12 mouse cellular contexts compared by ENCODE assay signal in the genomic region with DNA sequence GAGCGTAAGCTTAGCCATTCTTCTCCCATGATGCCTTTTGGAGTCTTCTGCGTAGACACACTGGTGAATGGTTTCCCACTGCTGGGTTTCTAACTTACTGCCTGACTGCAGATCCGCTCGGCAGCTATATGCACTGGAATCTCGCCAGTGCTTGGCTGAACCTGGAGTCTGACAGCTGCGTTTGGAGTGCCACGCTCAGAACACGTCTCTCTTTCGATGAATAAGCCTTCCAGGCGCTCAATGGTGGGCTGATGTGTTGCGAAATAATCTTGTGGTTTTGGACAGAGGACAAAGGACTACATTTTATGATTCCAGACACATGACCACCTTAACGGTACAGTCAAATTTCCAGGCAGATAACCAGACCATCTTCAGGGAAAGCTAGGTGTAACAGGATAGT. TPM values are rescaled to one million over a fixed set of nuclear protein-coding genes. Genes with fewer than 3 reads are reported as not detected.
A peak's percentile ranks its signal among the peaks of the same experiment; 100 is the strongest.
DNase-seq lines count a peak whose midpoint lies in the region; ATAC-seq and TF ChIP-seq lines count a peak whose summit lies in the region.
"Had no signal": no experiment of that assay in that cellular context is flagged by ENCODE, and none has a peak within 500 bp of the region (broad histone marks: within the 10 kb centered on the region; RNA-seq: fewer than 3 reads in every experiment).

No protein-coding gene starts in this region.

- WGBS in forebrain, embryonic 15.5 days: 46% methylated on average over 12 of the region's 12 CpGs
- 88% methylated on average over 12 of the region's 12 CpGs for WGBS in forebrain, embryonic 10.5 days
- WGBS in lung, embryonic 14.5 days: 42% methylated on average over 12 of the region's 12 CpGs

- H3K36me3 ChIP-seq in forebrain, embryonic 15.5 days: no peaks in the 10 kb centered on the region
- H3K36me3 ChIP-seq in forebrain, embryonic 10.5 days (replicated peaks): no peaks in the 10 kb centered on the region
- H3K36me3 ChIP-seq in lung, embryonic 14.5 days (ENCODE audit: insufficient read depth): no peaks in the 10 kb centered on the region

- ATAC-seq in forebrain, embryonic 15.5 days (replicated peaks): peak; percentile 66
- peak; percentile 62; the same call in 1 of the 2 replicates for ATAC-seq in lung, embryonic 14.5 days (ENCODE audit: insufficient read depth)
- peak; percentile 66 for ATAC-seq in frontal cortex, adult (ENCODE audit: low TSS enrichment)
- ATAC-seq: intestine, embryonic 16.5 days had no signal

- no peak overlapping the region for H3K4me3 ChIP-seq in forebrain, embryonic 15.5 days
- H3K4me3 ChIP-seq in forebrain, embryonic 10.5 days: no peak overlapping the region
- H3K4me3 ChIP-seq in lung, embryonic 14.5 days (ENCODE audit: low read depth, low read length): no peak overlapping the region

- H3K4me1 ChIP-seq in forebrain, embryonic 15.5 days: peaks cover 6% of the 10 kb centered on the region
- H3K4me1 ChIP-seq in forebrain, embryonic 10.5 days: 0 out of 2 replicates have a peak, but pooled peaks cover 3% of the 10 kb centered on the region
- no peaks in the 10 kb centered on the region for H3K4me1 ChIP-seq in lung, embryonic 14.5 days (ENCODE audit: insufficient read depth)

- no peak overlapping the region for H3K27ac ChIP-seq in forebrain, embryonic 15.5 days (replicated peaks)
- no peak overlapping the region for H3K27ac ChIP-seq in forebrain, embryonic 10.5 days
- H3K27ac ChIP-seq in lung, embryonic 14.5 days (ENCODE audit: low read depth): no peak overlapping the region

- no peak overlapping the region for H3K9ac ChIP-seq in forebrain, embryonic 15.5 days (replicated peaks)
- H3K9ac ChIP-seq in lung, embryonic 14.5 days: no peak overlapping the region

- no peak for TF ChIP-seq CTCF in lung, embryonic 14.5 days (IDR thresholded peaks at IDR 0.05; ENCODE audit: low read depth)

- H3K4me2 ChIP-seq in forebrain, embryonic 15.5 days (replicated peaks): no peak overlapping the region
- H3K4me2 ChIP-seq in lung, embryonic 14.5 days: peak overlapping the region; percentile 29; the same call in 1 of the 2 replicates

- no peaks in the 10 kb centered on the region for H3K27me3 ChIP-seq in forebrain, embryonic 15.5 days
- H3K27me3 ChIP-seq in forebrain, embryonic 10.5 days (ENCODE audit: poor library complexity, severe bottlenecking): no peaks in the 10 kb centered on the region
- no peaks in the 10 kb centered on the region for H3K27me3 ChIP-seq in lung, embryonic 14.5 days (ENCODE audit: insufficient read depth, low read length)
- H3K27me3 ChIP-seq: CH12.LX had no signal

- DNase-seq in forebrain, embryonic 10.5 days (ENCODE audit: extremely low spot score, low spot score): no peak
- DNase-seq in lung, embryonic 14.5 days: peak; percentile 82
- no peak for DNase-seq in lung, adult 18-20 months
- DNase-seq in right cerebral cortex, adult 2 months (ENCODE audit: low spot score in 2 of 2): peak; percentile 42 to 50
- no peak for DNase-seq in thymus, postnatal 14 days
- no peak for DNase-seq in thymus, postnatal 0 days (ENCODE audit: low spot score)
- DNase-seq: cerebellum, adult 2 months had no signal

- H3K9me3 ChIP-seq in forebrain, embryonic 15.5 days: no peaks in the 10 kb centered on the region
- no peaks in the 10 kb centered on the region for H3K9me3 ChIP-seq in forebrain, embryonic 10.5 days
- no peaks in the 10 kb centered on the region for H3K9me3 ChIP-seq in lung, embryonic 14.5 days (ENCODE audit: low read depth, low read length)

RNA-seq across cellular contexts. Expression of gene BC067074, which starts 30.1 kb away (rescaled TPM):
- 0.48 and 0.54 TPM in 2 replicates for polyA plus RNA-seq in forebrain, embryonic 15.5 days (2015; fragmentation: Nextera tagmentation; extraction: Ambion mirVana)
- 2.2 and 2.3 TPM in 2 replicates for polyA plus RNA-seq in forebrain, embryonic 10.5 days (2016; fragmentation: Nextera tagmentation; extraction: Ambion mirVana)
- polyA plus RNA-seq in lung, embryonic 14.5 days (2014; fragmentation: Nextera tagmentation; extraction: Ambion mirVana): 5.3 and 5.4 TPM in 2 replicates
- polyA plus RNA-seq in thymus, postnatal 0 days (2015; fragmentation: Nextera tagmentation; extraction: Ambion mirVana): 0.75 and 0.83 TPM in 2 replicates

RNA-seq across cellular contexts. Expression of gene Gzmk, which starts 37.1 kb away (rescaled TPM):
- 0.19 TPM in 1 of 2 replicates, not detected in the other for polyA plus RNA-seq in forebrain, embryonic 15.5 days (2015; fragmentation: Nextera tagmentation; extraction: Ambion mirVana)
- polyA plus RNA-seq in forebrain, embryonic 10.5 days (2016; fragmentation: Nextera tagmentation; extraction: Ambion mirVana): not detected in 2 replicates
- not detected in 2 replicates for polyA plus RNA-seq in lung, embryonic 14.5 days (2014; fragmentation: Nextera tagmentation; extraction: Ambion mirVana)
- not detected in 2 replicates for polyA plus RNA-seq in thymus, postnatal 0 days (2015; fragmentation: Nextera tagmentation; extraction: Ambion mirVana)
- polyA plus RNA-seq: cerebellum, adult 2 months; intestine, embryonic 16.5 days; neural tube, embryonic 14.5 days had no signal

RNA-seq across cellular contexts. Expression of gene Esm1, which starts 53.4 kb away (rescaled TPM):
- polyA plus RNA-seq in forebrain, embryonic 15.5 days (2015; fragmentation: Nextera tagmentation; extraction: Ambion mirVana): 1.2 and 5.8 TPM in 2 replicates
- polyA plus RNA-seq in forebrain, embryonic 10.5 days (2016; fragmentation: Nextera tagmentation; extraction: Ambion mirVana): 0.77 and 2.2 TPM in 2 replicates
- polyA plus RNA-seq in lung, embryonic 14.5 days (2014; fragmentation: Nextera tagmentation; extraction: Ambion mirVana): 1.6 and 2.2 TPM in 2 replicates
- polyA plus RNA-seq in thymus, postnatal 0 days (2015; fragmentation: Nextera tagmentation; extraction: Ambion mirVana): 3.6 and 4.5 TPM in 2 replicates

Comparison
In these comparisons a context has a peak if more than half of its experiments do, and no peak if none do; other contexts are left out.
1. DNase-seq: peak in lung, embryonic 14.5 days (single experiment) and right cerebral cortex, adult 2 months (2 of 2); none in forebrain, embryonic 10.5 days (single experiment), lung, adult 18-20 months (0 of 2), thymus, postnatal 14 days (single experiment) and thymus, postnatal 0 days (single experiment).
2. Peak in every context shown above with its lines, with median percentiles within 50 percentile points of each other: ATAC-seq.